Comparison of ENCODE assay signal across 9 mouse cellular contexts in the genomic region with DNA sequence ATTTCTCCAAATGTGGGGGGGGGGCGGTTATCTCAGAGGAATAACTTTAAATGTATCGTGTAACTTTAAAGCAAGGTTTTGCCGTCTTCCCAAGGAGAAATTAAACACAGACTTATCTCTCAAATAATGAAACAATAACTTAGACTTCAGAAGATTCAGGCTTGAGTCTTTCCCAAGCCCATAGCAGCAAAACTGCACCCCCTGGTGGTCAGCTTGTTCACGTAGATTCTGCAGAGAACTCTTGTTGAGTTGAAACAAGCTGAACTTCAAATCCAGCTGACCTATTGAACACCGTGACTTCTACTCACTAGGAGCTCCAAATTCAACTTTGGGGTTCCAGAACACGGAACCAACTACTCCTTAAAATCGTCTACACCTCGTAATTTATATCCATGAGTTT. TPM values are rescaled to one million over a fixed set of nuclear protein-coding genes. Genes with fewer than 3 reads are reported as not detected.
DNase-seq lines count a peak whose midpoint lies in the region; ATAC-seq and TF ChIP-seq lines count a peak whose summit lies in the region.
"Had no signal": no experiment of that assay in that cellular context is flagged by ENCODE, and none has a peak within 500 bp of the region (broad histone marks: within the 10 kb centered on the region; RNA-seq: fewer than 3 reads in every experiment).

No protein-coding gene starts in this region.

- no peak for TF ChIP-seq POLR2A in kidney, adult 2 months (IDR thresholded peaks at IDR 0.05; ENCODE audit: low read depth, low read length)
- no peak for TF ChIP-seq POLR2A in lung, adult 2 months (IDR thresholded peaks at IDR 0.05; ENCODE audit: borderline replicate concordance, extremely low read depth, low read depth, low read length)

- ATAC-seq in kidney, embryonic 14.5 days (ENCODE audit: low FRiP score, low TSS enrichment), result no peak

- WGBS in kidney, adult 2 months, result 20% methylated on average over 8 of the region's 8 CpGs
- WGBS in kidney, embryonic 14.5 days, result 29% methylated on average over 8 of the region's 8 CpGs
- WGBS in lung, adult 2 months, result 19% methylated on average over 8 of the region's 8 CpGs

- peak; percentile 84 for DNase-seq in kidney, adult 2 months
- peak; percentile 25 for DNase-seq in c-Kit-positive CD71-positive TER-119-positive erythroid progenitor cells, embryonic 14.5 days (ENCODE audit: low spot score)
- DNase-seq in frontal cortex, postnatal 25 days (ENCODE audit: low spot score in 2 of 2), result peak; percentile 79 to 81
- peak; percentile 84 to 96 for DNase-seq in kidney, postnatal 36 days
- DNase-seq in lung, adult 2 months, result peak; percentile 71
- DNase-seq in right cerebral cortex, postnatal 14 days, result peak; percentile 92
- DNase-seq in urinary bladder, postnatal 25 days (ENCODE audit: low spot score), result peak; percentile 90

- no peaks in the 10 kb centered on the region for H3K4me1 ChIP-seq in kidney, adult 2 months (ENCODE audit: control insufficient read depth, insufficient read depth, low read length)
- H3K4me1 ChIP-seq in kidney, embryonic 14.5 days (ENCODE audit: control insufficient read depth, insufficient read depth, low read length), result no peaks in the 10 kb centered on the region; the same call in 1 of the 2 replicates
- H3K4me1 ChIP-seq in lung, adult 2 months (ENCODE audit: control insufficient read depth, insufficient read depth, low read length), result peaks cover 3% of the 10 kb centered on the region

- no peak overlapping the region for H3K27ac ChIP-seq in kidney, adult 2 months (ENCODE audit: insufficient read depth, low read depth, low read length)
- no peak overlapping the region for H3K27ac ChIP-seq in kidney, embryonic 14.5 days (ENCODE audit: low read depth, low read length)
- H3K27ac ChIP-seq: embryonic facial prominence, embryonic 13.5 days had no signal

- no peaks in the 10 kb centered on the region for H3K36me3 ChIP-seq in kidney, adult 2 months (ENCODE audit: control insufficient read depth, insufficient read depth, low read length)
- no peaks in the 10 kb centered on the region for H3K36me3 ChIP-seq in kidney, embryonic 14.5 days (ENCODE audit: control insufficient read depth, insufficient read depth, low read length)
- H3K36me3 ChIP-seq: embryonic facial prominence, embryonic 13.5 days had no signal

- no peak overlapping the region for H3K4me3 ChIP-seq in kidney, adult 2 months (ENCODE audit: insufficient read depth, low read depth, low read length)
- H3K4me3 ChIP-seq in kidney, embryonic 14.5 days (ENCODE audit: low read length), result no peak overlapping the region
- no peak overlapping the region for H3K4me3 ChIP-seq in lung, adult 2 months (replicated peaks; ENCODE audit: extremely low read depth, low read depth, low read length)
- H3K4me3 ChIP-seq: embryonic facial prominence, embryonic 13.5 days had no signal

- TF ChIP-seq CTCF in kidney, adult 2 months (conservative IDR thresholded peaks at IDR 0.05; ENCODE audit: insufficient read depth, insufficient read length, low read depth, low read length), result peak; percentile 71
- TF ChIP-seq CTCF in lung, adult 2 months (IDR thresholded peaks at IDR 0.05; ENCODE audit: insufficient read depth, low read length), result peak; percentile 63

- no peak overlapping the region for H3K9ac ChIP-seq in kidney, embryonic 14.5 days (ENCODE audit: low read depth, low read length)
- H3K9ac ChIP-seq: embryonic facial prominence, embryonic 13.5 days had no signal

- H3K9me3 ChIP-seq in kidney, embryonic 14.5 days (ENCODE audit: control insufficient read depth, low read length), result no peaks in the 10 kb centered on the region

- no peaks in the 10 kb centered on the region for H3K27me3 ChIP-seq in kidney, adult 2 months (replicated peaks; ENCODE audit: control insufficient read depth, insufficient read depth, low read length)
- no peaks in the 10 kb centered on the region for H3K27me3 ChIP-seq in kidney, embryonic 14.5 days (ENCODE audit: control insufficient read depth, insufficient read depth, low read length)

- no peak overlapping the region for H3K4me2 ChIP-seq in kidney, embryonic 14.5 days (replicated peaks; ENCODE audit: low read depth, low read length)
- H3K4me2 ChIP-seq: embryonic facial prominence, embryonic 13.5 days had no signal

RNA-seq across cellular contexts. Expression of a gene that starts 1.4 kb away (rescaled TPM):
- 1.5 and 1.7 TPM in 2 replicates for polyA plus RNA-seq in kidney, adult 2 months (2012; rRNA removed)
- polyA plus RNA-seq in kidney, embryonic 14.5 days (2014; fragmentation: Nextera tagmentation; extraction: Ambion mirVana), result 2.7 and 3.3 TPM in 2 replicates
- 1.6 and 2.0 TPM in 2 replicates for polyA plus RNA-seq in lung, adult 2 months (2012; rRNA removed)

Comparison
In these comparisons a context has a peak if more than half of its experiments do, and no peak if none do; other contexts are left out.
1. DNase-seq: peak in every context shown above with its lines; median percentile 92 in right cerebral cortex, postnatal 14 days; 90 in kidney, postnatal 36 days; 90 in urinary bladder, postnatal 25 days; 84 in kidney, adult 2 months; 80 in frontal cortex, postnatal 25 days; 71 in lung, adult 2 months; 25 in c-Kit-positive CD71-positive TER-119-positive erythroid progenitor cells, embryonic 14.5 days.